Mouse (Mus musculus): Measurements from ENCODE around the gene Anxa4. TPM values are rescaled to one million over a fixed set of nuclear protein-coding genes. Genes with fewer than 3 reads are reported as not detected.
A peak's percentile ranks its signal among the peaks of the same experiment; 100 is the strongest.

Gene Anxa4
- total RNA-seq, 2 experiments from 2014 or later = 4.6 to 6.3 TPM

- intact Hi-C loops (cut with DNase I) = no loop called here
- DNase-seq (ENCODE audit: low spot score in 2 of 2) = no peak
Observed at GRCm38 (mm10) chr6:86768186-86768776, 25.1 kb downstream of the Anxa4 start.

- no peak for DNase-seq (ENCODE audit: low spot score in 2 of 2)
- intact Hi-C loops (cut with DNase I) = no loop called here
Observed at GRCm38 (mm10) chr6:86767465-86767864, 25.9 kb downstream of the Anxa4 start.

GRCm38 (mm10) chr6:86765637-86766059, 27.7 kb downstream of the Anxa4 start:
- intact Hi-C loops (cut with DNase I) = no loop called here

GRCm38 (mm10) chr6:86754105-86754863, 39.1 kb downstream of the Anxa4 start:
- intact Hi-C loops (cut with DNase I) = no loop called here
- no peak for DNase-seq (ENCODE audit: low spot score in 2 of 2)

More at GRCm38 (mm10) chr6:86765637-86766059, 27.7 kb downstream of the Anxa4 start:
- DNase-seq (ENCODE audit: low spot score in 2 of 2) = no peak

GRCm38 (mm10) chr6:86752843-86753485, 40.4 kb downstream of the Anxa4 start:
- no peak for DNase-seq (ENCODE audit: low spot score in 2 of 2)
- intact Hi-C loops (cut with DNase I) = no loop called here

GRCm38 (mm10) chr6:86750961-86751360, 42.4 kb downstream of the Anxa4 start:
- intact Hi-C loops (cut with DNase I) = no loop called here
- DNase-seq (ENCODE audit: low spot score in 2 of 2) = no peak

GRCm38 (mm10) chr6:86749817-86750216, 43.6 kb downstream of the Anxa4 start:
- intact Hi-C loops (cut with DNase I) = loop anchor here (5.0 kb wide), 1 partner anchor 167 kb away; no protein-coding TSS in a partner anchor

GRCm38 (mm10) chr6:86747171-86747570, 46.2 kb downstream of the Anxa4 start:
- peak in 1 of 2 experiments; percentile 34 for DNase-seq (ENCODE audit: low spot score in 2 of 2)
- intact Hi-C loops (cut with DNase I) = loop anchor here (1.0 to 5.0 kb wide), 2 partner anchors 59 to 170 kb away; no protein-coding TSS in a partner anchor

More at GRCm38 (mm10) chr6:86749817-86750216, 43.6 kb downstream of the Anxa4 start:
- no peak for DNase-seq (ENCODE audit: low spot score in 2 of 2)

GRCm38 (mm10) chr6:86740652-86741051, 52.7 kb downstream of the Anxa4 start:
- intact Hi-C loops (cut with DNase I) = no loop called here
- no peak for DNase-seq (ENCODE audit: low spot score in 2 of 2)

GRCm38 (mm10) chr6:86736830-86737229, 56.6 kb downstream of the Anxa4 start:
- intact Hi-C loops (cut with DNase I) = no loop called here
- no peak for DNase-seq (ENCODE audit: low spot score in 2 of 2)

GRCm38 (mm10) chr6:86736313-86736712, 57.1 kb downstream of the Anxa4 start:
- no peak for DNase-seq (ENCODE audit: low spot score in 2 of 2)
- intact Hi-C loops (cut with DNase I) = no loop called here

GRCm38 (mm10) chr6:86733183-86733876, 60.1 kb downstream of the Anxa4 start, which contains the start of gene Gmcl1:
TSS of gene Gmcl1 (minus strand) at chr6:86733383.
- intact Hi-C loops (cut with DNase I) = no loop called here
- DNase-seq (ENCODE audit: low spot score in 2 of 2) = peak; percentile 90 to 95

GRCm38 (mm10) chr6:86732276-86733173, 60.9 kb downstream of the Anxa4 start:
- no peak for DNase-seq (ENCODE audit: low spot score in 2 of 2)
- intact Hi-C loops (cut with DNase I) = no loop called here

- intact Hi-C loops (cut with DNase I) = no loop called here
- DNase-seq (ENCODE audit: low spot score in 2 of 2) = no peak
Observed at GRCm38 (mm10) chr6:86728711-86729110, 64.7 kb downstream of the Anxa4 start.

- no peak for DNase-seq (ENCODE audit: low spot score in 2 of 2)
- intact Hi-C loops (cut with DNase I) = no loop called here
Observed at GRCm38 (mm10) chr6:86721977-86722376, 71.4 kb downstream of the Anxa4 start.

GRCm38 (mm10) chr6:86708072-86708774, 85.2 kb downstream of the Anxa4 start:
- intact Hi-C loops (cut with DNase I) = no loop called here
- DNase-seq (ENCODE audit: low spot score in 2 of 2) = no peak

- no peak for DNase-seq (ENCODE audit: low spot score in 2 of 2)
- intact Hi-C loops (cut with DNase I) = no loop called here
Observed at GRCm38 (mm10) chr6:86702577-86702976, 90.8 kb downstream of the Anxa4 start.

GRCm38 (mm10) chr6:86697903-86698302, 95.5 kb downstream of the Anxa4 start:
- no peak for DNase-seq (ENCODE audit: low spot score in 2 of 2)
- intact Hi-C loops (cut with DNase I) = no loop called here

Data from left cerebral cortex, postnatal 36 days (tissue).